Mouse (Mus musculus) intestine, embryonic 16.5 days (tissue): Measurements from ENCODE around the gene Trmo. TPM values are rescaled to one million over a fixed set of nuclear protein-coding genes. Genes with fewer than 3 reads are reported as not detected.

Experiments used
- ATAC-seq: fragments of 200-750 bp; cut with Nextera tagmentation; 2 replicates; pipeline ENCODE4 v1.8.0; 2017; ENCODE audit warnings: moderate TSS enrichment, moderate library complexity
- H3K27ac ChIP-seq: fragments of 300-500 bp; sonication (generic); 2 replicates; pipeline ENCODE4 v1.5.1; 2014; ENCODE audit warnings: mild to moderate bottlenecking, low read length
- H3K27me3 ChIP-seq: fragments of 300-500 bp; sonication (generic); replicated peaks from 2 replicates; pipeline ENCODE4 v1.6.1; 2014; ENCODE audit warnings: low read length, control low read depth, mixed read lengths; ENCODE audit not compliant: control insufficient read depth, insufficient read depth
- H3K36me3 ChIP-seq: fragments of 300-500 bp; sonication (generic); 2 replicates; pipeline ENCODE4 v1.6.1; 2014; ENCODE audit warnings: low read length, control low read depth; ENCODE audit not compliant: control insufficient read depth, insufficient read depth
- H3K4me1 ChIP-seq: fragments of 300-500 bp; sonication (generic); 2 replicates; pipeline ENCODE4 v1.6.1; 2014; ENCODE audit warnings: low read length, control low read depth, mixed read lengths; ENCODE audit not compliant: control insufficient read depth, insufficient read depth
- H3K4me2 ChIP-seq: fragments of 300-500 bp; sonication (generic); 2 replicates; pipeline ENCODE4 v1.6.1; 2014; ENCODE audit warnings: low read depth, low read length, control low read depth
- H3K4me3 ChIP-seq: fragments of 300-500 bp; sonication (generic); 2 replicates; pipeline ENCODE4 v1.5.1; 2014; ENCODE audit warnings: mild to moderate bottlenecking, low read length
- H3K9ac ChIP-seq: fragments of 300-500 bp; sonication (generic); 2 replicates; pipeline ENCODE4 v1.6.1; 2014; ENCODE audit warnings: low read depth, low read length
- H3K9me3 ChIP-seq: fragments of 300-500 bp; sonication (generic); 2 replicates; pipeline ENCODE4 v1.6.1; 2016; ENCODE audit warnings: low read length, control low read depth; ENCODE audit not compliant: control insufficient read depth
- WGBS: fragments of 180-500 bp; shearing (Covaris S2); extraction: QIAGEN DNeasy Blood & Tissue Kit; methylation state at CpG from one replicate; pipeline ENCODE4 v1.1.7; 2014; 5-methylcytosine and 5-hydroxymethylcytosine counted together
- polyA plus RNA-seq: library from polyadenylated mRNA; unstranded; fragments of >200 nt; fragmentation: Nextera tagmentation; extraction: Ambion mirVana; gene quantifications from 2 replicates; pipeline ENCODE4 v1.2.1, GENCODE M21; 2015

The Trmo gene
- 12.5 and 13.0 TPM in 2 replicates for polyA plus RNA-seq

GRCm38 (mm10) chr4:46389013-46389611, at the start of gene Trmo:
TSS of gene Trmo (minus strand) at chr4:46389437.
- peak within 1 kb of the TSS; percentile 60 for H3K4me2 ChIP-seq
- H3K36me3 ChIP-seq, result no peaks in the 10 kb centered on the region
- no peaks in the 10 kb centered on the region for H3K27me3 ChIP-seq
- no peaks in the 10 kb centered on the region for H3K4me1 ChIP-seq
- H3K27ac ChIP-seq, result peak within 1 kb of the TSS; percentile 96
- peak; percentile 96 for ATAC-seq
- H3K9me3 ChIP-seq, result no peaks in the 10 kb centered on the region
- WGBS, result under 1% methylated on average over 56 of the region's 56 CpGs
- peak within 1 kb of the TSS; percentile 72 for H3K4me3 ChIP-seq
- peak within 1 kb of the TSS; percentile 84 for H3K9ac ChIP-seq

- 71% methylated on average over 12 of the region's 12 CpGs for WGBS
- no peak overlapping the region for H3K9ac ChIP-seq
- H3K4me1 ChIP-seq, result no peaks in the 10 kb centered on the region
- no peak overlapping the region for H3K4me3 ChIP-seq
- peak; percentile 71 for ATAC-seq
- no peaks in the 10 kb centered on the region for H3K36me3 ChIP-seq
- H3K27me3 ChIP-seq, result no peaks in the 10 kb centered on the region
- H3K4me2 ChIP-seq, result no peak overlapping the region
- H3K27ac ChIP-seq, result no peak overlapping the region
- no peaks in the 10 kb centered on the region for H3K9me3 ChIP-seq
Observed at GRCm38 (mm10) chr4:46432339-46433036, 43.3 kb upstream of the Trmo start.

DNA sequence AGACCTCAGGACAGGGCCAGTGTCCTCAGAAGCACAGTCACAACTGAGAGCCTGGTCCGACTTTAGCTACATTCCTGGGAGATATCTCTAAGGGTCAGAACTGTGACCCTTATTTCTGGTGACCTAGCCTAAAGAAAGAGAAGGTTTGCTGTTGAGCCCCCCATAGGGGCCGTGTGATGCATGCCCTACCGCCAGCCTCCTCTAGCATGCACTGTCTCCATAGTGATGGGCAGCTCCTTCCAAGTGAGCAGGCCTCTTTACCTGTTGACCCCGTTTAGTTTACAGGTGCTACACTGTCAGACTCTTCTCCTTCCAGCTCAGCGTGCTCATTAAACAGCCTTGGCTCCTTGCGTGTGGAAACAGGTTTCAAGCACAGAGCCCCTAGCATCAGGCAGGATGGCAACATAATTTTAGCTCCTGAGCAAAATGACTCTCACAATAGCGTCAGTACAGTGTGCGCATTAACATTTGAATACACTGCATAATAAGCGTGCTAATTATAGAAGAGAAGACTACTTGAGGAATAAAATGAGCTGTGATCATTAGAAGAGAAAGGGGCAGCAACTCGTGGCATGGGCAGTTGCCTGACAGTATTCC, 39.8 kb upstream of the Trmo start:
- Histone ChIP-seq H3K4me1 (no peaks in the 10 kb centered on the region), H3K4me3 (no peak overlapping the region), H3K27me3 (no peaks in the 10 kb centered on the region), H3K9ac (no peak overlapping the region), H3K27ac (no peak overlapping the region), H3K9me3 (no peaks in the 10 kb centered on the region), H3K36me3 (no peaks in the 10 kb centered on the region), H3K4me2 (no peak overlapping the region)
- ATAC-seq, result no peak
- 63% methylated on average over 10 of the region's 10 CpGs for WGBS

DNA sequence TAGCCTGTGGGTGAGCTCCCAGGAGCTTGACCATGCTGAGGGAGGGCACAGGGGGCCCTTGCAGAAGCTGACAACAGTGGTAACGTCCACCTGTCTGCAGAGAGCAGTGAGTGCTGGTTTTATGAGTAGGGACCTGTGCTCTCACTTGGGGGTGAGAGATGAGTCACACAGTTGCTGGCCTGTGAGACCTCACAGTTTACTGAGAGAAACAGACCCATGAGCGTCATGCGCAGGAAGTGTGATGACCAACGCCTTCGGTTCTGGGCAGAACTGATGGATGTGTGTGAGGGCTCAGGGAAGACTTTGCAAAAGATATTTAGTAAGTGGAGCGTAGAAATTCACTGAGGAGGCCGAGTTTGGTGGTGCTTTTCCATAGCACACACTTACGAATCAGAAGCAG, 33.4 kb upstream of the Trmo start:
- Histone ChIP-seq H3K9me3 (no peaks in the 10 kb centered on the region), H3K36me3 (no peaks in the 10 kb centered on the region), H3K27ac (no peak overlapping the region), H3K27me3 (no peaks in the 10 kb centered on the region), H3K4me2 (no peak overlapping the region), H3K4me1 (no peaks in the 10 kb centered on the region), H3K4me3 (no peak overlapping the region), H3K9ac (no peak overlapping the region)
- no peak for ATAC-seq
- WGBS, result 73% methylated on average over 8 of the region's 8 CpGs

- H3K9ac ChIP-seq, result no peak overlapping the region
- H3K27me3 ChIP-seq, result no peaks in the 10 kb centered on the region
- no peak overlapping the region for H3K4me2 ChIP-seq
- no peak overlapping the region for H3K27ac ChIP-seq
- no peaks in the 10 kb centered on the region for H3K36me3 ChIP-seq
- H3K4me3 ChIP-seq, result no peak overlapping the region
- no peaks in the 10 kb centered on the region for H3K4me1 ChIP-seq
- no peak for ATAC-seq
- WGBS, result 72% methylated on average over 9 of the region's 9 CpGs
- no peaks in the 10 kb centered on the region for H3K9me3 ChIP-seq
Observed at GRCm38 (mm10) chr4:46418851-46419250, 29.6 kb upstream of the Trmo start.

DNA sequence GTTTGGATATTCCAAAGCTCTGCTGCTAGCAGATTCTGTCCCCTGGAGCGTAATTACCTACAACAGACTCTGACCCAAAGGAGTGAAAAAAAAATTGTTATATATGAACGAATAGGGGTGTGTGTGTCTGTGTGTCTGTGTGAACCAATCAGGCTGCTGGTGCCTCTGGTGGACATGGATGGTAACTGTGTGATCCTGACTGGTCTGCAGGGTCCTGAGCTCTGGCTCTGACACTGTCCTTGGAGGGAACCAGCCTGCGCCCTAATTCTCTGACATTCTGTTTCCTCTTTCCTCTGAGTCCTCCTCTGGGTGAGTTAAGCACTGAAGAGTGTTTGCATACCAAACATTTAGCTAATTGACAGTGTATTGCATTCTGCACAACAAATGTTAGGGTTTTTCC, 28.3 kb upstream of the Trmo start:
- Histone ChIP-seq H3K9ac (no peak overlapping the region), H3K4me2 (no peak overlapping the region), H3K27ac (no peak overlapping the region), H3K27me3 (no peaks in the 10 kb centered on the region), H3K4me1 (no peaks in the 10 kb centered on the region), H3K9me3 (no peaks in the 10 kb centered on the region), H3K36me3 (no peaks in the 10 kb centered on the region), H3K4me3 (no peak overlapping the region)
- ATAC-seq, result 0 out of 2 replicates have a peak, but pooled peaks have one; percentile 42
- 55% methylated on average over 3 of the region's 3 CpGs for WGBS

DNA sequence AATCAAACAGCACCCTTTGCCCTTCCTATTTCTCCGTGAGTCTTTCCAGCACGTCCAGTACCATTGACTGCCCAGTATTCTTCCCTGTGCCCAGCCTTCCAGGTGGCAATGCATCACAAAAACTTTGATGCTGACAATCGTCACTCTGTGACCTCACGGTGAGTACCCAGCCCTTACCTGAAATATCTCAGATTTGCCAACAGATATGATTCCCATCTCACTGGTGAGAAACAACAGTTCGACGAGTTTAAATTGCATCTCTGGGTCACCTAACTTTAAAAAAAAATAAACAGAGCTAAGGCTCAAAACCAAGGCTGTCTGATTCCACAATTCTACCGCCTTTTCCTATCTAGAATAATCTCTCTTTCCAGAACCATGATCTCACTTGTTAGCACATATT, 24.2 kb upstream of the Trmo start, which contains the start of gene Hemgn:
TSS of gene Hemgn (minus strand) at position 101 of the 400 bp plus-strand sequence.
- ATAC-seq, result no peak
- 79% methylated on average over 7 of the region's 7 CpGs for WGBS
- Histone ChIP-seq H3K9ac (no peak within 1 kb of the TSS), H3K36me3 (no peaks in the 10 kb centered on the region), H3K4me2 (no peak within 1 kb of the TSS), H3K27me3 (no peaks in the 10 kb centered on the region), H3K27ac (no peak within 1 kb of the TSS), H3K4me1 (no peaks in the 10 kb centered on the region), H3K9me3 (no peaks in the 10 kb centered on the region), H3K4me3 (no peak within 1 kb of the TSS)

DNA sequence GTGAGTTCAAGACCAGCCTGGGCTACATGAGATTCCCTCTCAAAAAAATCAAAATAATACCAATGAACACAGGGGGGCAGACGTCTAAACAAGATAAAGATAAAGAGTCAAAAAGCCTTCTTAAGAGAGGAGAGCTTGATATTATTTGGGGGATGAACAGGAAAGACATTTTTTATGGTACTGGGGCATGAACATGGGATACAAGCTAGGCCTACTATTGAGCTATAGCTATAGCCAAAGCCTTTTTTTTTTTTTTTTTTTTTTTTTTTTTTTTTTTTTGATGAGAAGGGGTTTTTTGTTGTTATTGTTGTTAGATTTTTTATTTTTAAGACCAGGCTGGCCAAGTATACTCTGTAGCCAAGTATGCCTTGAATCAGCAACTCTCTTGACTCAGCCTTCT, 22.9 kb upstream of the Trmo start:
- H3K27me3 ChIP-seq, result no peaks in the 10 kb centered on the region
- no peak overlapping the region for H3K27ac ChIP-seq
- H3K4me2 ChIP-seq, result no peak overlapping the region
- no peak overlapping the region for H3K4me3 ChIP-seq
- 59% methylated on average over 1 of the region's 1 CpGs for WGBS
- no peaks in the 10 kb centered on the region for H3K9me3 ChIP-seq
- ATAC-seq, result no peak
- H3K9ac ChIP-seq, result no peak overlapping the region
- no peaks in the 10 kb centered on the region for H3K36me3 ChIP-seq
- H3K4me1 ChIP-seq, result no peaks in the 10 kb centered on the region

GRCm38 (mm10) chr4:46411489-46411888, 22.3 kb upstream of the Trmo start:
- H3K9me3 ChIP-seq, result no peaks in the 10 kb centered on the region
- H3K9ac ChIP-seq, result no peak overlapping the region
- H3K27ac ChIP-seq, result no peak overlapping the region
- no peaks in the 10 kb centered on the region for H3K27me3 ChIP-seq
- WGBS, result 84% methylated on average over 6 of the region's 6 CpGs
- H3K4me1 ChIP-seq, result no peaks in the 10 kb centered on the region
- no peaks in the 10 kb centered on the region for H3K36me3 ChIP-seq
- no peak for ATAC-seq
- no peak overlapping the region for H3K4me2 ChIP-seq
- H3K4me3 ChIP-seq, result no peak overlapping the region
